Mouse (Mus musculus): Measurements from ENCODE around the gene Lrrn3. TPM values are rescaled to one million over a fixed set of nuclear protein-coding genes. Genes with fewer than 3 reads are reported as not detected.
A peak's percentile ranks its signal among the peaks of the same experiment; 100 is the strongest.

Gene Lrrn3
- polyA plus RNA-seq (2015; fragmentation: Nextera tagmentation; extraction: Ambion mirVana), result 3.9 and 4.5 TPM in 2 replicates

DNA sequence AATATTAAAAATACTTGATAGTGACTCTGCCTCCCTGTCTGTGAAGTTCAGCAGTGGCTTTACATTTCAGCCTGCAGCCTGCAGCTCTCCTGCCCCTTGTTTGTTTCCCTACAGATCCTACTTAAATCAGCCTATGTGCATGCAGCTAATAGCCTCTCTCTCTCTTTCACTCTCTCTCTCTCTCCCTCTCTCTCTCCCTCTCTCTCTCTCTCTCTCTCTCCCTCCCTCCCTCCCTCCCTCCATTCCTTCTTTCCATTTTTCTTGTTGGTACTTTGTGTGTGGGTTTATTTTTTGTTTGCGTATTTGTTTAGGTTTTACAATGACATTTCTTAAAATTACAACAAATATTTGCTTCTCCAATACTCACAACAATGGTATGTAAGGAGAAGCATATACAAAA lies at the start of gene Lrrn3:
TSS of gene Lrrn3 (minus strand) at position 101 of the 400 bp plus-strand sequence.
- peaks cover 18% of the 10 kb centered on the region for H3K27me3 ChIP-seq
- WGBS, result 97% methylated on average over 1 of the region's 1 CpGs
- H3K9ac ChIP-seq, result 0 out of 2 replicates have a peak within 1 kb of the TSS, but pooled peaks have one; percentile 14
- no peaks in the 10 kb centered on the region for H3K36me3 ChIP-seq
- peaks cover 23% of the 10 kb centered on the region for H3K4me1 ChIP-seq
- H3K27ac ChIP-seq, result peak within 1 kb of the TSS; percentile 27; the same call in 1 of the 2 replicates
- peak within 1 kb of the TSS; percentile 58 for H3K4me2 ChIP-seq
- H3K9me3 ChIP-seq (replicated peaks), result no peaks in the 10 kb centered on the region
- ATAC-seq (replicated peaks; ENCODE audit: low FRiP score), result no peak
- peak within 1 kb of the TSS; percentile 40 for H3K4me3 ChIP-seq (replicated peaks)

DNA sequence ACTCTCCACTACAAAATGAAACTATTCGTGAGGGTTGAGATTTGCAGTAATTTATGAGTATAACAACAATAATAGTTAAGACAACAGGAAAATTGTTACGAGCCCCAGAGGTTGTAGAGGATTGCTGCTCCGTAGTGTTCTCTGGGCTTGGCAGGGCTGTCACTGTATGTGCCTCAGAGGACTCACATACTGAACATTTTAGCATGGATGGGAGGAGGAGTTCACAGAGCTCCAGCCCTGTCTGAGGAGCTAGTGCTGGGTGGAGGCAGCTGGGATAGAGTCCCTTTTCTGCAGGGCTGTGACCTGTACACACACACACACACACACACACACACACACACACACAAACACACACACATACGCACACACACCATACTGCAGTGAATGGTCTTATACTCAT lies 42.2 kb upstream of the Lrrn3 start:
- 57% methylated on average over 4 of the region's 4 CpGs for WGBS

DNA sequence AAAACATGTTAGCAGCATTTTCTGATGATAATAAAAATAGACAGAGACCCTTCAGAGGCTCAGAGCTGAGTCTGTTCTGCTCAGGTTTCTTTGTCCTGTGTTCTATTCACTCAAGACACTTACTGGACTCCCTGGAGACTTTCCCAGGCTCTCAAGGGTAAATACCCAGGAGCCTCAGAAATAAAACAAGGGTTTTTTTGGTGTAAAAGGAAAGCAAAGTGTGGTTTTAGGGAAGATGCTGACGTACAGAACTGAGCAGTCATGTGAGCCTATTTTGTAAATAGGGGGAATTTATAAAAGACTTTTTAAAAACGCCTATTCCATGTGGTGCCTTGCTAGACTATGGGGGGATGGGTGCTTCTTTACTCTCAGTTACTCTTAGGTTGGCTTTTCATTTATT lies 40.5 kb upstream of the Lrrn3 start:
- no peak for ATAC-seq (replicated peaks; ENCODE audit: low FRiP score)
- Histone ChIP-seq H3K4me1 (no peaks in the 10 kb centered on the region), H3K4me2 (no peak overlapping the region), H3K4me3 (replicated peaks) (no peak overlapping the region), H3K9ac (no peak overlapping the region), H3K36me3 (no peaks in the 10 kb centered on the region), H3K9me3 (replicated peaks) (no peaks in the 10 kb centered on the region), H3K27ac (no peak overlapping the region), H3K27me3 (no peaks in the 10 kb centered on the region)
- WGBS, result 74% methylated on average over 2 of the region's 2 CpGs

More for the DNA sequence above, 42.2 kb upstream of the Lrrn3 start:
- Histone ChIP-seq H3K4me2 (no peak overlapping the region), H3K4me3 (replicated peaks) (no peak overlapping the region), H3K36me3 (no peaks in the 10 kb centered on the region), H3K9me3 (replicated peaks) (no peaks in the 10 kb centered on the region), H3K27me3 (no peaks in the 10 kb centered on the region), H3K9ac (no peak overlapping the region), H3K27ac (no peak overlapping the region), H3K4me1 (no peaks in the 10 kb centered on the region)
- ATAC-seq (replicated peaks; ENCODE audit: low FRiP score), result no peak

GRCm38 (mm10) chr12:41521671-41522070 lies 35.4 kb upstream of the Lrrn3 start:
- ATAC-seq (replicated peaks; ENCODE audit: low FRiP score), result no peak
- H3K9ac ChIP-seq, result no peak overlapping the region
- H3K36me3 ChIP-seq, result no peaks in the 10 kb centered on the region
- no peaks in the 10 kb centered on the region for H3K9me3 ChIP-seq (replicated peaks)
- H3K4me2 ChIP-seq, result no peak overlapping the region
- H3K4me3 ChIP-seq (replicated peaks), result no peak overlapping the region
- H3K27me3 ChIP-seq, result no peaks in the 10 kb centered on the region
- 90% methylated on average over 2 of the region's 2 CpGs for WGBS
- no peaks in the 10 kb centered on the region for H3K4me1 ChIP-seq
- no peak overlapping the region for H3K27ac ChIP-seq

GRCm38 (mm10) chr12:41520326-41520725 lies 34.1 kb upstream of the Lrrn3 start:
- no peak overlapping the region for H3K27ac ChIP-seq
- no peaks in the 10 kb centered on the region for H3K36me3 ChIP-seq
- WGBS, result 61% methylated on average over 2 of the region's 2 CpGs
- no peaks in the 10 kb centered on the region for H3K27me3 ChIP-seq
- no peak overlapping the region for H3K4me2 ChIP-seq
- H3K4me1 ChIP-seq, result no peaks in the 10 kb centered on the region
- ATAC-seq (replicated peaks; ENCODE audit: low FRiP score), result no peak
- H3K9me3 ChIP-seq (replicated peaks), result no peaks in the 10 kb centered on the region
- H3K9ac ChIP-seq, result no peak overlapping the region
- H3K4me3 ChIP-seq (replicated peaks), result no peak overlapping the region

DNA sequence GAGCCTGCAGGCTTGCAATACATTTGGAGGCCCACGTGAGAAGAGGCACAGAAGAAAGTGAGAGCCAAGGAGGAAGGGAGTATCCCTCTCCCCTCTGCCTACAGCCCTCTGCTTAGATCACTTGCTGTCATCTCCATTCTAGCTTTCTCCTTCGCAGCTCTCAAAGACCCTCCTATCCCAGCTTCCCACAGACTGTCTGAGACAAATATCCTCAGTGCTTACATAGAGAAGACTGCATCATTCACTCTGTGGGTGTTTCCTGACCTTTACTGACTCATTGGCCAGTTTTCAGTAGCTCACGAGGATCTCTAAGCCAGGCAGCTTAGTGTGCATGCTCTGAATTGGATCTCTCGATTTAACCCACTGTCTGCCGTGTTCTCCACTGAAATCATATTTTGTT lies 32.7 kb upstream of the Lrrn3 start:
- Histone ChIP-seq H3K27me3 (no peaks in the 10 kb centered on the region), H3K27ac (no peak overlapping the region), H3K4me3 (replicated peaks) (no peak overlapping the region), H3K9ac (no peak overlapping the region), H3K4me2 (no peak overlapping the region), H3K36me3 (no peaks in the 10 kb centered on the region), H3K4me1 (no peaks in the 10 kb centered on the region), H3K9me3 (replicated peaks) (no peaks in the 10 kb centered on the region)
- no peak for ATAC-seq (replicated peaks; ENCODE audit: low FRiP score)
- 61% methylated on average over 5 of the region's 5 CpGs for WGBS

DNA sequence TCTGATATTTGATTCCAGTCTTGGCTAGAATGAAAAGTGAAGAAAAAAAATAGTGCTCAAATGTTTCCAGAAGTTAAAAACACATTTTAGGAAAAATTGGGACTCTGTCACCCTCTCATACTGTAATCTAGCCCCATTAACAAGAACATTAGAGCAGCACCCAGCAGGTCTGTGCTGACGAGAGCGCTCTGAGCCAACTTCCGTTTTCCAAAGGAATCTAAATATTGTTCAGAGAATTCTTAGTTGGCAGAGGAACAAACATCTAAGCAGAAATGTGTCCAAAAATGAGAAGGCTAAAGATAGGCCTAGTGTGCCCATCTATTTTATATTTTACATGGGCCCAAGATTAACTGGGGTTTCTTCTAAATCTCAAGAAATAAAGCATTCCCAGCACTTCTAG lies 24.4 kb upstream of the Lrrn3 start:
- Histone ChIP-seq H3K9me3 (replicated peaks) (no peaks in the 10 kb centered on the region), H3K27me3 (no peaks in the 10 kb centered on the region), H3K4me2 (no peak overlapping the region), H3K4me3 (replicated peaks) (no peak overlapping the region), H3K36me3 (no peaks in the 10 kb centered on the region), H3K4me1 (no peaks in the 10 kb centered on the region), H3K9ac (no peak overlapping the region), H3K27ac (no peak overlapping the region)
- ATAC-seq (replicated peaks; ENCODE audit: low FRiP score), result no peak
- WGBS, result 88% methylated on average over 3 of the region's 3 CpGs

- 78% methylated on average over 4 of the region's 4 CpGs for WGBS
- Histone ChIP-seq H3K4me2 (no peak overlapping the region), H3K27me3 (no peaks in the 10 kb centered on the region), H3K36me3 (no peaks in the 10 kb centered on the region), H3K9me3 (replicated peaks) (no peaks in the 10 kb centered on the region), H3K9ac (no peak overlapping the region), H3K4me1 (no peaks in the 10 kb centered on the region), H3K27ac (no peak overlapping the region), H3K4me3 (replicated peaks) (no peak overlapping the region)
- ATAC-seq (replicated peaks; ENCODE audit: low FRiP score), result no peak
These were observed 22.4 kb upstream of the Lrrn3 start for GRCm38 (mm10) chr12:41508610-41509009.

- no peak overlapping the region for H3K4me3 ChIP-seq (replicated peaks)
- no peaks in the 10 kb centered on the region for H3K36me3 ChIP-seq
- no peak overlapping the region for H3K4me2 ChIP-seq
- no peaks in the 10 kb centered on the region for H3K9me3 ChIP-seq (replicated peaks)
- H3K4me1 ChIP-seq, result no peaks in the 10 kb centered on the region
- no peak overlapping the region for H3K27ac ChIP-seq
- no peaks in the 10 kb centered on the region for H3K27me3 ChIP-seq
- H3K9ac ChIP-seq, result no peak overlapping the region
- ATAC-seq (replicated peaks; ENCODE audit: low FRiP score), result no peak
- 66% methylated on average over 9 of the region's 9 CpGs for WGBS
These were observed 14.0 kb upstream of the Lrrn3 start for GRCm38 (mm10) chr12:41500049-41500820.

GRCm38 (mm10) chr12:41494620-41495019 lies 8.4 kb upstream of the Lrrn3 start:
- Histone ChIP-seq H3K4me2 (no peak overlapping the region), H3K9ac (no peak overlapping the region), H3K4me1 (no peaks in the 10 kb centered on the region), H3K27me3 (no peaks in the 10 kb centered on the region), H3K27ac (no peak overlapping the region), H3K36me3 (no peaks in the 10 kb centered on the region), H3K9me3 (replicated peaks) (no peaks in the 10 kb centered on the region), H3K4me3 (replicated peaks) (no peak overlapping the region)
- no peak for ATAC-seq (replicated peaks; ENCODE audit: low FRiP score)
- 55% methylated on average over 10 of the region's 10 CpGs for WGBS

GRCm38 (mm10) chr12:41487005-41487404 lies 774 bp upstream of the Lrrn3 start:
- no peak overlapping the region for H3K9ac ChIP-seq
- H3K4me1 ChIP-seq, result peaks cover 23% of the 10 kb centered on the region
- H3K36me3 ChIP-seq, result no peaks in the 10 kb centered on the region
- no peak overlapping the region for H3K4me3 ChIP-seq (replicated peaks)
- WGBS, result 27% methylated on average over 5 of the region's 5 CpGs
- H3K4me2 ChIP-seq, result no peak overlapping the region
- no peaks in the 10 kb centered on the region for H3K9me3 ChIP-seq (replicated peaks)
- ATAC-seq (replicated peaks; ENCODE audit: low FRiP score), result no peak
- peaks cover 18% of the 10 kb centered on the region for H3K27me3 ChIP-seq
- H3K27ac ChIP-seq, result no peak overlapping the region

DNA sequence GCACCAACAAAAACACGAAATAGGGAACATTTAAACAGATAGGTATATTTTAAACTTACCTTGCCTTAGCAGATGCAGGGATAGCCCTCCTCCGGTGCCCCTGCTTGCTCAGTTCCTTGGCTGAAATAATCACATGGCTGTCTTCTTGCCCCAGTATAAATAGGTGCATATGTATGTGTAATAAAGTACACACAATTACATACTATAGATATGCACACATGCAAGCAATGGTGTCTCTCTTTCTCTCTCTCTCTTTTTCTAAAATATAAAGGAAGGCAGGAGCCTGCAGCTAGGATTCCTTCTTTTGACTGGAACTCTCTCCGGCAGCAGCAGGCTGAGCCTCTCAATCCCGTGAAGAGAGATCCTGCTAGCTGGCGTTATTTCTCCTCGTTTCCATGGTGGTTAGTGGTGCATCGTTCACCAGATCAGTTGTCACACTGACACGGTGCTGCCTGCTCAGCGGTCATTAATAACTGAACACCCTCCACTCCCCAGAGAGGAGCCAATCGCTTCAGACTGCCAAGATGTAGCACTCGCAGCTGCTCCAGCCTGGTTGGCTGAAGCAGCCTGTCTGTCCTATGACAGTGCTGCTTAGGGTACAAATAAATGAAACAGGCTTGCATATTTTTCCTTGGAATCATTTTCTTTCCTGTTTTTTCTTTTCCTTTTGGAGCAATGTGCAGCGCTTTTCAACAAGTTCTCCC lies 567 bp downstream of the Lrrn3 start:
- H3K27ac ChIP-seq, result peak overlapping the region; percentile 27; the same call in 1 of the 2 replicates

More for the DNA sequence above, 567 bp downstream of the Lrrn3 start:
- Histone ChIP-seq H3K4me3 (replicated peaks) (peak overlapping the region; percentile 40), H3K4me2 (peak overlapping the region; percentile 58), H3K9me3 (replicated peaks) (no peaks in the 10 kb centered on the region), H3K36me3 (no peaks in the 10 kb centered on the region), H3K27me3 (peaks cover 18% of the 10 kb centered on the region), H3K9ac (0 out of 2 replicates have a peak overlapping the region, but pooled peaks have one; percentile 14), H3K4me1 (peaks cover 23% of the 10 kb centered on the region)
- peak; percentile 90 for ATAC-seq (replicated peaks; ENCODE audit: low FRiP score)
- 9% methylated on average over 12 of the region's 12 CpGs for WGBS
